Mouse (Mus musculus) CH12.LX (cell line): Measurements from ENCODE around the gene Krtap1-3. TPM values are rescaled to one million over a fixed set of nuclear protein-coding genes. Genes with fewer than 3 reads are reported as not detected.

Experiments used
- DNase-seq: peaks from one replicate; pipeline ENCODE4 v3.0.0-alpha.2; 2013; ENCODE audit errors: extremely low read depth
- H3K27ac ChIP-seq: 2 replicates; pipeline ENCODE4 v1.5.1; 2012; ENCODE audit warnings: low read depth, mild to moderate bottlenecking, control low read depth, moderate library complexity; ENCODE audit not compliant: insufficient read depth
- H3K27me3 ChIP-seq: replicated peaks from 2 replicates; pipeline ENCODE3; 2012; ENCODE audit warnings: inconsistent platforms
- H3K36me3 ChIP-seq, 2 experiments: replicated peaks in 1 of 2; 2 replicates each; pipeline versions ENCODE3 to v1.6.1; 2012; ENCODE audit warnings: inconsistent platforms in 1 of 2, low read length in 1 of 2, mild to moderate bottlenecking in 1 of 2, mixed read lengths in 1 of 2, moderate library complexity in 1 of 2; ENCODE audit not compliant: control insufficient read depth in 1 of 2, insufficient read depth in 1 of 2
- H3K4me1 ChIP-seq, 2 experiments: 2 replicates each; pipeline ENCODE4 v1.6.1; 2012; ENCODE audit warnings: inconsistent platforms in 1 of 2, moderate library complexity in 1 of 2; ENCODE audit not compliant: insufficient read depth in 2 of 2, control insufficient read depth in 1 of 2
- H3K4me2 ChIP-seq: 2 replicates; pipeline ENCODE4 v1.6.1; 2012; ENCODE audit warnings: low read depth, mild to moderate bottlenecking, control low read depth; ENCODE audit not compliant: poor library complexity, insufficient read depth, severe bottlenecking
- H3K4me3 ChIP-seq, 3 experiments: fragments of 150-350 bp in 1 of 3; sonication (generic) in 1 of 3; replicated peaks in 1 of 3; 2 replicates each; pipeline versions ENCODE3 to v1.5.1; 2011 to 2012; ENCODE audit warnings: low read depth in 2 of 3, low read length in 2 of 3, mild to moderate bottlenecking in 2 of 3, moderate library complexity in 2 of 3, control low read depth in 1 of 3, improper control_type of control experiment in 1 of 3, inconsistent platforms in 1 of 3, mixed read lengths in 1 of 3; ENCODE audit not compliant: poor library complexity in 1 of 3
- H3K79me2 ChIP-seq: replicated peaks from 2 replicates; pipeline ENCODE4 v1.6.1; 2012; ENCODE audit warnings: mild to moderate bottlenecking, moderate library complexity; ENCODE audit not compliant: control insufficient read depth, poor library complexity, insufficient read depth, severe bottlenecking; ENCODE audit errors: extremely low read depth
- H3K9ac ChIP-seq: 2 replicates; pipeline ENCODE4 v1.6.1; 2012; ENCODE audit warnings: low read depth, mild to moderate bottlenecking, control low read depth, moderate library complexity; ENCODE audit not compliant: insufficient read depth
- H3K9me3 ChIP-seq: replicated peaks from 2 replicates; pipeline ENCODE3; 2012; ENCODE audit warnings: low read length, inconsistent platforms, mixed read lengths
- BHLHE40 ChIP-seq: IDR thresholded peaks from 2 replicates; pipeline ENCODE4 v1.6.1; 2011; ENCODE audit warnings: mild to moderate bottlenecking, low read depth, low read length, improper control_type of control experiment
- CHD1 ChIP-seq: IDR thresholded peaks from 2 replicates; pipeline ENCODE4 v1.6.1; 2012; ENCODE audit warnings: low read depth, low read length, improper control_type of control experiment, inconsistent platforms
- CTCF ChIP-seq, 2 experiments: IDR thresholded peaks in 1 of 2; conservative IDR thresholded peaks in 1 of 2; 2 replicates each; pipeline ENCODE4 v1.5.1; 2011 to 2012; ENCODE audit warnings: low read depth in 2 of 2, low read length in 2 of 2, improper control_type of control experiment in 1 of 2, inconsistent platforms in 1 of 2, mild to moderate bottlenecking in 1 of 2, moderate library complexity in 1 of 2
- E2F4 ChIP-seq: IDR thresholded peaks from 2 replicates; pipeline ENCODE4 v1.6.1; 2011; ENCODE audit warnings: low read depth, low read length, improper control_type of control experiment; ENCODE audit not compliant: insufficient replicate concordance
- ELF1 ChIP-seq: IDR thresholded peaks from 2 replicates; pipeline ENCODE4 v1.6.1; 2014; ENCODE audit warnings: low read depth, mild to moderate bottlenecking, inconsistent platforms, low read length, improper control_type of control experiment
- EP300 ChIP-seq: IDR thresholded peaks from 2 replicates; pipeline ENCODE4 v1.6.1; 2011; ENCODE audit warnings: low read length, improper control_type of control experiment
- ETS1 ChIP-seq: conservative IDR thresholded peaks from 2 replicates; pipeline ENCODE4 v1.6.1; 2012; ENCODE audit warnings: low read depth, mild to moderate bottlenecking, inconsistent platforms, low read length, improper control_type of control experiment, moderate library complexity
- KAT2A ChIP-seq: IDR thresholded peaks from 2 replicates; pipeline ENCODE4 v1.6.1; 2012; ENCODE audit warnings: low read length, improper control_type of control experiment, inconsistent platforms; ENCODE audit not compliant: insufficient replicate concordance
- MAFK ChIP-seq: IDR thresholded peaks from 2 replicates; pipeline ENCODE4 v1.6.1; 2011; ENCODE audit warnings: low read length, improper control_type of control experiment; ENCODE audit not compliant: insufficient replicate concordance
- MAZ ChIP-seq: IDR thresholded peaks from 2 replicates; pipeline ENCODE4 v1.6.1; 2012; ENCODE audit warnings: low read depth, mild to moderate bottlenecking, inconsistent platforms, low read length, improper control_type of control experiment, moderate library complexity
- MEF2A ChIP-seq: IDR thresholded peaks from 2 replicates; pipeline ENCODE4 v1.6.1; 2014; ENCODE audit warnings: low read depth, mild to moderate bottlenecking, inconsistent platforms, low read length, improper control_type of control experiment, borderline replicate concordance
- MXI1 ChIP-seq: IDR thresholded peaks from 2 replicates; pipeline ENCODE4 v1.6.1; 2011; ENCODE audit warnings: mild to moderate bottlenecking, low read depth, low read length, improper control_type of control experiment
- MYC ChIP-seq: IDR thresholded peaks from 2 replicates; pipeline ENCODE4 v1.6.1; 2011; ENCODE audit warnings: low read depth, mild to moderate bottlenecking, improper control_type of control experiment, low read length
- NELFE ChIP-seq: IDR thresholded peaks from 2 replicates; pipeline ENCODE4 v1.6.1; 2011; ENCODE audit warnings: low read depth, low read length, improper control_type of control experiment
- NRF1 ChIP-seq: IDR thresholded peaks from 2 replicates; pipeline ENCODE4 v1.6.1; 2014; ENCODE audit warnings: low read depth, mild to moderate bottlenecking, inconsistent platforms, low read length, improper control_type of control experiment, moderate library complexity
- PAX5 ChIP-seq: IDR thresholded peaks from 2 replicates; pipeline ENCODE4 v1.6.1; 2012; ENCODE audit warnings: low read length, inconsistent platforms, mixed read lengths
- POLR2A ChIP-seq: IDR thresholded peaks from 2 replicates; pipeline ENCODE4 v1.6.1; 2011; ENCODE audit warnings: low read depth, mild to moderate bottlenecking, improper control_type of control experiment, low read length
- RAD21 ChIP-seq: IDR thresholded peaks from 2 replicates; pipeline ENCODE4 v1.6.1; 2011; ENCODE audit warnings: low read depth, mild to moderate bottlenecking, low read length, improper control_type of control experiment, moderate library complexity
- SIN3A ChIP-seq: IDR thresholded peaks from 2 replicates; pipeline ENCODE4 v1.6.1; 2012; ENCODE audit warnings: low read length, improper control_type of control experiment, inconsistent platforms
- TBP ChIP-seq: conservative IDR thresholded peaks from 2 replicates; pipeline ENCODE4 v1.6.1; 2011; ENCODE audit warnings: low read depth, low read length, improper control_type of control experiment
- UBTF ChIP-seq: IDR thresholded peaks from 2 replicates; pipeline ENCODE4 v1.6.1; 2012; ENCODE audit warnings: low read depth, mild to moderate bottlenecking, inconsistent platforms, low read length, improper control_type of control experiment, moderate library complexity
- USF1 ChIP-seq: IDR thresholded peaks from 2 replicates; pipeline ENCODE4 v1.6.1; 2014; ENCODE audit warnings: low read depth, mild to moderate bottlenecking, inconsistent platforms, low read length, improper control_type of control experiment
- USF2 ChIP-seq: conservative IDR thresholded peaks from 2 replicates; pipeline ENCODE4 v1.6.1; 2011; ENCODE audit warnings: low read depth, low read length, improper control_type of control experiment
- ZC3H11A ChIP-seq: IDR thresholded peaks from 2 replicates; pipeline ENCODE4 v1.6.1; 2012; ENCODE audit warnings: low read depth, mild to moderate bottlenecking, inconsistent platforms, low read length, improper control_type of control experiment
- ZMIZ1 ChIP-seq: IDR thresholded peaks from 2 replicates; pipeline ENCODE4 v1.6.1; 2012; ENCODE audit warnings: low read depth, mild to moderate bottlenecking, inconsistent platforms, low read length, improper control_type of control experiment
- dilution Hi-C: fragments of 300-500 bp; cut with MboI; formaldehyde crosslinking; loops from 2 replicates; pipeline ENCODE4 v1.14.3; 2020; ENCODE audit warnings: low sequenced_read_pairs; ENCODE audit not compliant: extremely low pct_unique_long_range_greater_than_20kb, extremely low pct_ligation_motif_present
- in situ Hi-C: fragments of 300-500 bp; cut with MboI; formaldehyde crosslinking; loops from 3 replicates; pipeline ENCODE4 v1.14.3; 2019; ENCODE audit warnings: low sequenced_read_pairs, low pct_ligation_motif_present, low pct_unique_long_range_greater_than_20kb, mixed read lengths
- polyA plus RNA-seq: library from polyadenylated mRNA; unstranded; fragments of >175 nt; gene quantifications from 2 replicates; pipeline ENCODE4 v1.2.1, GENCODE M21; 2012; ENCODE audit warnings: low read depth; ENCODE audit not compliant: insufficient read length
- total RNA-seq, 2 experiments: library from RNA; depleted of rRNA; stranded (reverse); fragments of 300-350 nt in 1 of 2; fragments of >200 nt in 1 of 2; gene quantifications; 2 replicates each; pipeline ENCODE4 v1.2.3; 2012 to 2014

The Krtap1-3 gene
- total and polyA plus RNA-seq, 3 experiments: not detected

GRCm38 (mm10) chr11:99628138-99628537 lies 37.0 kb upstream of the Krtap1-3 start, which contains the start of gene Krtap4-1:
TSS of gene Krtap4-1 (minus strand) at chr11:99628238.
- Histone ChIP-seq H3K4me1 (0 out of 4 replicates have a peak, but pooled peaks cover 0 to 2% of the 10 kb centered on the region in 2 experiments), H3K27me3 (peaks cover 76% of the 10 kb centered on the region), H3K4me2 (no peak within 1 kb of the TSS), H3K9ac (no peak within 1 kb of the TSS), H3K4me3 (no peak within 1 kb of the TSS), H3K79me2 (no peaks in the 10 kb centered on the region), H3K36me3 (no peaks in the 10 kb centered on the region), H3K27ac (no peak within 1 kb of the TSS), H3K9me3 (peaks cover 8% of the 10 kb centered on the region)
- no peak for DNase-seq
- TF ChIP-seq MXI1 (no peak), MYC (no peak), PAX5 (no peak), CTCF (conservative IDR thresholded peaks at IDR 0.05 in 1 of 2, IDR thresholded peaks at IDR 0.05 in 1 of 2; ENCODE audit: low read depth in 2 of 2, low read length in 2 of 2) (no peak), SIN3A (no peak), KAT2A (no peak), NRF1 (no peak), BHLHE40 (no peak), UBTF (no peak), E2F4 (no peak), USF1 (no peak)
- dilution Hi-C loops: no loop called here
- in situ Hi-C loops: no loop called here

- no peak within 1 kb of the TSS for H3K9ac ChIP-seq
- no peaks in the 10 kb centered on the region for H3K4me1 ChIP-seq
- no peak within 1 kb of the TSS for H3K4me3 ChIP-seq
- H3K4me2 ChIP-seq: no peak within 1 kb of the TSS
- DNase-seq: no peak
- in situ Hi-C loops (no loop called here), dilution Hi-C loops (no loop called here)
- no peaks in the 10 kb centered on the region for H3K36me3 ChIP-seq
- H3K27me3 ChIP-seq: peaks cover 85% of the 10 kb centered on the region
- no peaks in the 10 kb centered on the region for H3K79me2 ChIP-seq
- no peak within 1 kb of the TSS for H3K27ac ChIP-seq
- peaks cover 4% of the 10 kb centered on the region for H3K9me3 ChIP-seq
- no peak for TF ChIP-seq ZC3H11A
- no peak for TF ChIP-seq NELFE
- no peak for TF ChIP-seq MAFK
- no peak for TF ChIP-seq BHLHE40
- no peak for TF ChIP-seq MEF2A
- no peak for TF ChIP-seq TBP
- no peak for TF ChIP-seq MAZ
- TF ChIP-seq ETS1: no peak
- TF ChIP-seq CHD1: no peak
- TF ChIP-seq PAX5: no peak
- no peak for TF ChIP-seq POLR2A
- TF ChIP-seq USF2: no peak
- no peak for TF ChIP-seq EP300
- TF ChIP-seq MYC: no peak
- no peak for TF ChIP-seq ELF1
- no peak for TF ChIP-seq RAD21
- TF ChIP-seq ZMIZ1: no peak
Observed at GRCm38 (mm10) chr11:99620335-99620734, 29.2 kb upstream of the Krtap1-3 start, which contains the start of gene Gm11562. TSS of gene Gm11562 (minus strand) at chr11:99620435.
